Mouse (Mus musculus): ENCODE data around the gene Iqsec1.

The Iqsec1 gene

GRCm38 (mm10) chr6:90722993-90723392 lies 265.5 kb downstream of the Iqsec1 start:
- no peak for DNase-seq (ENCODE audit: low spot score)

- peak; percentile 86 for DNase-seq (ENCODE audit: low spot score)
Observed at GRCm38 (mm10) chr6:90720996-90721746, 267.3 kb downstream of the Iqsec1 start.

GRCm38 (mm10) chr6:90720201-90720600 lies 268.3 kb downstream of the Iqsec1 start:
- DNase-seq (ENCODE audit: low spot score) = no peak

GRCm38 (mm10) chr6:90719402-90719801 lies 269.1 kb downstream of the Iqsec1 start:
- DNase-seq (ENCODE audit: low spot score) = no peak

GRCm38 (mm10) chr6:90718477-90718876 lies 270.0 kb downstream of the Iqsec1 start:
- DNase-seq (ENCODE audit: low spot score) = no peak

- DNase-seq (ENCODE audit: low spot score) = peak; percentile 68
Observed at GRCm38 (mm10) chr6:90717711-90718110, 270.8 kb downstream of the Iqsec1 start.

GRCm38 (mm10) chr6:90716853-90717252 lies 271.6 kb downstream of the Iqsec1 start:
- no peak for DNase-seq (ENCODE audit: low spot score)

- DNase-seq (ENCODE audit: low spot score) = peak; percentile 94
Observed at GRCm38 (mm10) chr6:90716066-90716704, 272.3 kb downstream of the Iqsec1 start.

- no peak for DNase-seq (ENCODE audit: low spot score)
Observed at GRCm38 (mm10) chr6:90715245-90715905, 273.1 kb downstream of the Iqsec1 start.

- DNase-seq (ENCODE audit: low spot score) = no peak
Observed at GRCm38 (mm10) chr6:90713650-90714049, 274.8 kb downstream of the Iqsec1 start.

- peak; percentile 63 for DNase-seq (ENCODE audit: low spot score)
Observed at GRCm38 (mm10) chr6:90712486-90713480, 275.7 kb downstream of the Iqsec1 start.

- DNase-seq (ENCODE audit: low spot score) = no peak
Observed at GRCm38 (mm10) chr6:90712063-90712462, 276.4 kb downstream of the Iqsec1 start.

GRCm38 (mm10) chr6:90711476-90712035 lies 276.9 kb downstream of the Iqsec1 start:
- no peak for DNase-seq (ENCODE audit: low spot score)

- no peak for DNase-seq (ENCODE audit: low spot score)
Observed at GRCm38 (mm10) chr6:90710778-90711177, 277.7 kb downstream of the Iqsec1 start.

- no peak for DNase-seq (ENCODE audit: low spot score)
Observed at GRCm38 (mm10) chr6:90709929-90710777, 278.3 kb downstream of the Iqsec1 start.

GRCm38 (mm10) chr6:90708061-90708618 lies 280.3 kb downstream of the Iqsec1 start:
- DNase-seq (ENCODE audit: low spot score) = no peak

- DNase-seq (ENCODE audit: low spot score) = no peak
Observed at GRCm38 (mm10) chr6:90707143-90707542, 281.3 kb downstream of the Iqsec1 start.

GRCm38 (mm10) chr6:90706490-90706889 lies 282.0 kb downstream of the Iqsec1 start:
- no peak for DNase-seq (ENCODE audit: low spot score)

- no peak for DNase-seq (ENCODE audit: low spot score)
Observed at GRCm38 (mm10) chr6:90705738-90706137, 282.7 kb downstream of the Iqsec1 start.

GRCm38 (mm10) chr6:90704705-90705344 lies 283.7 kb downstream of the Iqsec1 start:
- no peak for DNase-seq (ENCODE audit: low spot score)
